Mouse (Mus musculus): ENCODE data around the gene Clasp1. TPM values are rescaled to one million over a fixed set of nuclear protein-coding genes. Genes with fewer than 3 reads are reported as not detected.

Clasp1 gene
- total and polyA plus RNA-seq, 3 experiments: 32.0 to 53.2 (median 42.2) TPM

- dilution Hi-C loops (cut with MboI; ENCODE audit: extremely low pct_ligation_motif_present, extremely low pct_unique_long_range_greater_than_20kb, low sequenced_read_pairs): no loop called here
- Histone ChIP-seq H3K4me2 (ENCODE audit: insufficient read depth, low read depth, poor library complexity, severe bottlenecking) (no peak overlapping the region), H3K36me3 (replicated peaks in 1 of 2; ENCODE audit: control insufficient read depth in 1 of 2, insufficient read depth in 1 of 2, low read length in 1 of 2) (peaks cover 79 to 97% of the 10 kb centered on the region in 2 experiments), H3K9me3 (replicated peaks; ENCODE audit: low read length) (no peaks in the 10 kb centered on the region), H3K4me3 (replicated peaks in 1 of 3; ENCODE audit: low read depth in 2 of 3, low read length in 2 of 3, poor library complexity in 1 of 3) (no peak overlapping the region), H3K27ac (ENCODE audit: insufficient read depth, low read depth) (no peak overlapping the region), H3K9ac (ENCODE audit: insufficient read depth, low read depth) (no peak overlapping the region), H3K4me1 (ENCODE audit: control insufficient read depth in 1 of 2, insufficient read depth in 2 of 2) (peaks cover 0 to 1% of the 10 kb centered on the region in 2 experiments; a peak in 2 of 4 replicates), H3K79me2 (replicated peaks; ENCODE audit: control insufficient read depth, extremely low read depth, insufficient read depth, poor library complexity, severe bottlenecking) (no peaks in the 10 kb centered on the region), H3K27me3 (replicated peaks) (no peaks in the 10 kb centered on the region)
- TF ChIP-seq CTCF (conservative IDR thresholded peaks at IDR 0.05 in 1 of 2, IDR thresholded peaks at IDR 0.05 in 1 of 2; ENCODE audit: low read depth in 2 of 2, low read length in 2 of 2) (no peak), NELFE (IDR thresholded peaks at IDR 0.05; ENCODE audit: low read depth, low read length) (no peak), POLR2A (IDR thresholded peaks at IDR 0.05; ENCODE audit: low read depth, low read length) (no peak), JUN (IDR thresholded peaks at IDR 0.05; ENCODE audit: insufficient read depth, low read depth, low read length) (no peak), BHLHE40 (IDR thresholded peaks at IDR 0.05; ENCODE audit: low read depth, low read length) (no peak), JUND (conservative IDR thresholded peaks at IDR 0.05; ENCODE audit: low read depth, low read length) (no peak), KAT2A (IDR thresholded peaks at IDR 0.05; ENCODE audit: insufficient replicate concordance, low read length) (no peak), ZMIZ1 (IDR thresholded peaks at IDR 0.05; ENCODE audit: low read depth, low read length) (no peak), PAX5 (IDR thresholded peaks at IDR 0.05; ENCODE audit: low read length) (no peak), EP300 (IDR thresholded peaks at IDR 0.05; ENCODE audit: low read length) (no peak), ELF1 (IDR thresholded peaks at IDR 0.05; ENCODE audit: low read depth, low read length) (no peak), HCFC1 (IDR thresholded peaks at IDR 0.05; ENCODE audit: low read depth, low read length) (no peak), ETS1 (conservative IDR thresholded peaks at IDR 0.05; ENCODE audit: low read depth, low read length) (no peak), ZNF384 (IDR thresholded peaks at IDR 0.05; ENCODE audit: low read depth, low read length) (no peak), USF2 (conservative IDR thresholded peaks at IDR 0.05; ENCODE audit: low read depth, low read length) (no peak), UBTF (IDR thresholded peaks at IDR 0.05; ENCODE audit: low read depth, low read length) (no peak), POLR2AphosphoS2 (IDR thresholded peaks at IDR 0.05; ENCODE audit: low read depth, low read length) (no peak), RCOR1 (conservative IDR thresholded peaks at IDR 0.05; ENCODE audit: low read depth, low read length) (no peak)
- in situ Hi-C loops (cut with MboI; ENCODE audit: low pct_ligation_motif_present, low pct_unique_long_range_greater_than_20kb, low sequenced_read_pairs): no loop called here
- no peak for DNase-seq (ENCODE audit: extremely low read depth)
These were observed 112.8 kb downstream of the Clasp1 start for GRCm38 (mm10) chr1:118501691-118502090.

- no peak for DNase-seq (ENCODE audit: extremely low read depth)
- H3K27me3 ChIP-seq (replicated peaks): no peaks in the 10 kb centered on the region
- TF ChIP-seq RAD21 (IDR thresholded peaks at IDR 0.05; ENCODE audit: low read depth, low read length): peak; percentile 0
- TF ChIP-seq TCF12 (IDR thresholded peaks at IDR 0.05; ENCODE audit: low read depth, low read length): no peak
- TF ChIP-seq CTCF (conservative IDR thresholded peaks at IDR 0.05 in 1 of 2, IDR thresholded peaks at IDR 0.05 in 1 of 2; ENCODE audit: low read depth in 2 of 2, low read length in 2 of 2): peak in 1 of 2 experiments; percentile 39; a peak in 3 of 4 replicates
- H3K9me3 ChIP-seq (replicated peaks; ENCODE audit: low read length): no peaks in the 10 kb centered on the region
- no peak overlapping the region for H3K4me2 ChIP-seq (ENCODE audit: insufficient read depth, low read depth, poor library complexity, severe bottlenecking)
- in situ Hi-C loops (cut with MboI; ENCODE audit: low pct_ligation_motif_present, low pct_unique_long_range_greater_than_20kb, low sequenced_read_pairs) (no loop called here), dilution Hi-C loops (cut with MboI; ENCODE audit: extremely low pct_ligation_motif_present, extremely low pct_unique_long_range_greater_than_20kb, low sequenced_read_pairs) (no loop called here)
- H3K79me2 ChIP-seq (replicated peaks; ENCODE audit: control insufficient read depth, extremely low read depth, insufficient read depth, poor library complexity, severe bottlenecking): no peaks in the 10 kb centered on the region
- H3K4me1 ChIP-seq (ENCODE audit: control insufficient read depth in 1 of 2, insufficient read depth in 2 of 2): peaks cover 0 to 13% of the 10 kb centered on the region in 2 experiments; a peak in 2 of 4 replicates
- no peak overlapping the region for H3K4me3 ChIP-seq (replicated peaks in 1 of 3; ENCODE audit: low read depth in 2 of 3, low read length in 2 of 3, poor library complexity in 1 of 3)
- H3K27ac ChIP-seq (ENCODE audit: insufficient read depth, low read depth): no peak overlapping the region
- H3K9ac ChIP-seq (ENCODE audit: insufficient read depth, low read depth): no peak overlapping the region
- peaks cover 79 to 99% of the 10 kb centered on the region in 2 experiments for H3K36me3 ChIP-seq (replicated peaks in 1 of 2; ENCODE audit: control insufficient read depth in 1 of 2, insufficient read depth in 1 of 2, low read length in 1 of 2)
These were observed 116.9 kb downstream of the Clasp1 start for GRCm38 (mm10) chr1:118505746-118506145.
